Mouse (Mus musculus) neural tube, embryonic 13.5 days (tissue): Measurements from ENCODE around the gene Plppr3. TPM values are rescaled to one million over a fixed set of nuclear protein-coding genes. Genes with fewer than 3 reads are reported as not detected.

ENCODE experiments used
- ATAC-seq: fragments of 200-750 bp; cut with Nextera tagmentation; 2 replicates; pipeline ENCODE4 v1.8.0; 2017; ENCODE audit warnings: low read depth, mild to moderate bottlenecking, moderate TSS enrichment, moderate library complexity
- H3K27ac ChIP-seq: fragments of 300-500 bp; sonication (generic); replicated peaks from 2 replicates; pipeline ENCODE4 v1.5.1; 2015; ENCODE audit warnings: moderate library complexity, mild to moderate bottlenecking, inconsistent platforms
- H3K27me3 ChIP-seq: fragments of 300-500 bp; sonication (generic); 2 replicates; pipeline ENCODE4 v1.6.1; 2015; ENCODE audit warnings: mild to moderate bottlenecking, inconsistent platforms
- H3K36me3 ChIP-seq: fragments of 300-500 bp; sonication (generic); 2 replicates; pipeline ENCODE4 v1.6.1; 2015; ENCODE audit warnings: mild to moderate bottlenecking, inconsistent platforms
- H3K4me1 ChIP-seq: fragments of 300-500 bp; sonication (generic); replicated peaks from 2 replicates; pipeline ENCODE4 v1.6.1; 2015; ENCODE audit warnings: inconsistent platforms
- H3K4me2 ChIP-seq: fragments of 300-500 bp; sonication (generic); 2 replicates; pipeline ENCODE4 v1.6.1; 2015; ENCODE audit warnings: inconsistent platforms, mild to moderate bottlenecking, moderate library complexity
- H3K4me3 ChIP-seq: fragments of 300-500 bp; sonication (generic); 2 replicates; pipeline ENCODE4 v1.5.1; 2015; ENCODE audit warnings: mild to moderate bottlenecking, inconsistent platforms
- H3K9ac ChIP-seq: fragments of 300-500 bp; sonication (generic); 2 replicates; pipeline ENCODE4 v1.6.1; 2015; ENCODE audit warnings: moderate library complexity, mild to moderate bottlenecking, inconsistent platforms
- H3K9me3 ChIP-seq: fragments of 300-500 bp; sonication (generic); 2 replicates; pipeline ENCODE4 v1.6.1; 2016; ENCODE audit warnings: inconsistent platforms
- WGBS: fragments of 180-500 bp; shearing (Covaris S2); methylation state at CpG from one replicate; pipeline ENCODE4 v1.1.7; 2015; 5-methylcytosine and 5-hydroxymethylcytosine counted together
- polyA plus RNA-seq: library from polyadenylated mRNA; unstranded; fragments of >200 nt; fragmentation: Nextera tagmentation; extraction: Ambion mirVana; gene quantifications from 2 replicates; pipeline ENCODE4 v1.2.1, GENCODE M21; 2015

The Plppr3 gene
- polyA plus RNA-seq, 1 experiment from 2014 or later = 361 TPM

GRCm38 (mm10) chr10:79821731-79822130 is 52.7 kb downstream of the Plppr3 start:
- H3K9ac ChIP-seq = no peak overlapping the region

GRCm38 (mm10) chr10:79820782-79821181 is 53.7 kb downstream of the Plppr3 start, which contains the start of gene Misp:
Gene Misp, plus strand, starts transcription at chr10:79820989.
- peaks cover 22% of the 10 kb centered on the region; the same call in 1 of the 2 replicates for H3K4me1 ChIP-seq
- no peak within 1 kb of the TSS for H3K4me3 ChIP-seq
- H3K36me3 ChIP-seq = peaks cover 57% of the 10 kb centered on the region
- 66% methylated on average over 11 of the region's 11 CpGs for WGBS
- no peak within 1 kb of the TSS for H3K9ac ChIP-seq
- no peaks in the 10 kb centered on the region for H3K27me3 ChIP-seq
- H3K27ac ChIP-seq = 0 out of 2 replicates have a peak within 1 kb of the TSS, but pooled peaks have one; percentile 59
- H3K9me3 ChIP-seq = no peaks in the 10 kb centered on the region
- ATAC-seq = no peak
- no peak within 1 kb of the TSS for H3K4me2 ChIP-seq

More at GRCm38 (mm10) chr10:79821731-79822130, 52.7 kb downstream of the Plppr3 start:
- H3K36me3 ChIP-seq = peaks cover 47% of the 10 kb centered on the region
- peaks cover 22% of the 10 kb centered on the region; the same call in 1 of the 2 replicates for H3K4me1 ChIP-seq
- H3K27me3 ChIP-seq = no peaks in the 10 kb centered on the region
- H3K27ac ChIP-seq = 0 out of 2 replicates have a peak overlapping the region, but pooled peaks have one; percentile 59
- no peak for ATAC-seq
- H3K4me3 ChIP-seq = no peak overlapping the region
- no peak overlapping the region for H3K4me2 ChIP-seq
- 91% methylated on average over 12 of the region's 12 CpGs for WGBS
- H3K9me3 ChIP-seq = no peaks in the 10 kb centered on the region

- Histone ChIP-seq H3K4me3 (no peak overlapping the region), H3K36me3 (peaks cover 62% of the 10 kb centered on the region), H3K4me1 (peaks cover 22% of the 10 kb centered on the region; the same call in 1 of the 2 replicates), H3K27me3 (no peaks in the 10 kb centered on the region), H3K9me3 (no peaks in the 10 kb centered on the region), H3K9ac (no peak overlapping the region), H3K4me2 (no peak overlapping the region), H3K27ac (no peak overlapping the region)
- WGBS = 92% methylated on average over 8 of the region's 8 CpGs
- no peak for ATAC-seq
These were observed 54.2 kb downstream of the Plppr3 start for GRCm38 (mm10) chr10:79820277-79820676.

- no peak overlapping the region for H3K4me2 ChIP-seq
- ATAC-seq = no peak
- peaks cover 22% of the 10 kb centered on the region; the same call in 1 of the 2 replicates for H3K4me1 ChIP-seq
- H3K27me3 ChIP-seq = no peaks in the 10 kb centered on the region
- H3K36me3 ChIP-seq = peaks cover 68% of the 10 kb centered on the region
- 93% methylated on average over 17 of the region's 17 CpGs for WGBS
- H3K9me3 ChIP-seq = no peaks in the 10 kb centered on the region
- H3K27ac ChIP-seq = no peak overlapping the region
- no peak overlapping the region for H3K9ac ChIP-seq
- no peak overlapping the region for H3K4me3 ChIP-seq
These were observed 54.8 kb downstream of the Plppr3 start for GRCm38 (mm10) chr10:79819606-79820005.

- Histone ChIP-seq H3K27me3 (no peaks in the 10 kb centered on the region), H3K9me3 (no peaks in the 10 kb centered on the region), H3K4me3 (no peak overlapping the region), H3K27ac (peak overlapping the region; percentile 18; the same call in 1 of the 2 replicates), H3K4me2 (no peak overlapping the region), H3K4me1 (peaks cover 22% of the 10 kb centered on the region; the same call in 1 of the 2 replicates), H3K9ac (no peak overlapping the region), H3K36me3 (peaks cover 71% of the 10 kb centered on the region)
- no peak for ATAC-seq
- WGBS = 70% methylated on average over 4 of the region's 4 CpGs
These were observed 56.2 kb downstream of the Plppr3 start for GRCm38 (mm10) chr10:79818225-79818624.

- 78% methylated on average over 2 of the region's 2 CpGs for WGBS
- H3K27me3 ChIP-seq = no peaks in the 10 kb centered on the region
- no peaks in the 10 kb centered on the region for H3K9me3 ChIP-seq
- no peak overlapping the region for H3K9ac ChIP-seq
- no peak overlapping the region for H3K27ac ChIP-seq
- H3K4me3 ChIP-seq = no peak overlapping the region
- H3K4me2 ChIP-seq = no peak overlapping the region
- ATAC-seq = no peak
- H3K4me1 ChIP-seq = peaks cover 13% of the 10 kb centered on the region; the same call in 1 of the 2 replicates
- peaks cover 77% of the 10 kb centered on the region for H3K36me3 ChIP-seq
These were observed 57.3 kb downstream of the Plppr3 start for GRCm38 (mm10) chr10:79817111-79817510.

GRCm38 (mm10) chr10:79815671-79816494 is 58.6 kb downstream of the Plppr3 start:
- 89% methylated on average over 12 of the region's 12 CpGs for WGBS
- no peaks in the 10 kb centered on the region for H3K27me3 ChIP-seq
- no peaks in the 10 kb centered on the region for H3K9me3 ChIP-seq
- no peak overlapping the region for H3K4me2 ChIP-seq
- H3K27ac ChIP-seq = no peak overlapping the region
- H3K4me1 ChIP-seq = peaks cover 8% of the 10 kb centered on the region; the same call in 1 of the 2 replicates
- peaks cover 79% of the 10 kb centered on the region for H3K36me3 ChIP-seq
- H3K4me3 ChIP-seq = no peak overlapping the region
- H3K9ac ChIP-seq = no peak overlapping the region
- no peak for ATAC-seq

- no peak for ATAC-seq
- Histone ChIP-seq H3K27ac (no peak overlapping the region), H3K27me3 (no peaks in the 10 kb centered on the region), H3K4me3 (no peak overlapping the region), H3K9ac (no peak overlapping the region), H3K9me3 (no peaks in the 10 kb centered on the region), H3K36me3 (peaks cover 78% of the 10 kb centered on the region), H3K4me1 (peaks cover 8% of the 10 kb centered on the region; the same call in 1 of the 2 replicates), H3K4me2 (no peak overlapping the region)
- 81% methylated on average over 5 of the region's 5 CpGs for WGBS
These were observed 60.1 kb downstream of the Plppr3 start for GRCm38 (mm10) chr10:79814271-79814842.

- Histone ChIP-seq H3K9me3 (no peaks in the 10 kb centered on the region), H3K36me3 (peaks cover 80% of the 10 kb centered on the region), H3K4me3 (no peak overlapping the region), H3K27ac (no peak overlapping the region), H3K9ac (no peak overlapping the region), H3K27me3 (no peaks in the 10 kb centered on the region), H3K4me1 (peaks cover 16% of the 10 kb centered on the region), H3K4me2 (no peak overlapping the region)
- WGBS = 30% methylated on average over 15 of the region's 15 CpGs
- ATAC-seq = peak; percentile 41
These were observed 62.4 kb downstream of the Plppr3 start for GRCm38 (mm10) chr10:79811736-79812637.
